Mouse (Mus musculus): ENCODE measurements around the gene Col6a6.

GRCm38 (mm10) chr9:105787800-105788199, 40.2 kb downstream of the Col6a6 start:
- TF ChIP-seq CTCF (IDR thresholded peaks at IDR 0.05; ENCODE audit: control insufficient read depth, insufficient read depth, insufficient read length) (no peak), USF1 (IDR thresholded peaks at IDR 0.05; ENCODE audit: low read depth) (no peak)

All from C2C12 (cell line).